Mouse (Mus musculus) subcutaneous adipose tissue, adult 2 months (tissue): ENCODE results near the gene Pck1. TPM values are rescaled to one million over a fixed set of nuclear protein-coding genes. Genes with fewer than 3 reads are reported as not detected.

Source experiments
- polyA plus RNA-seq: library from polyadenylated mRNA; depleted of rRNA; stranded (reverse); fragments of >200 nt; gene quantifications from 2 replicates; pipeline ENCODE4 v1.2.3, GENCODE M21; 2012; ENCODE audit warnings: low replicate concordance; rRNA removed

The Pck1 gene
- polyA plus RNA-seq, result 109 and 408 TPM in 2 replicates

GRCm38 (mm10) chr2:173152436-173153151 lies at the start of gene Pck1:
Gene Pck1, plus strand, starts transcription at chr2:173153048.

DNA sequence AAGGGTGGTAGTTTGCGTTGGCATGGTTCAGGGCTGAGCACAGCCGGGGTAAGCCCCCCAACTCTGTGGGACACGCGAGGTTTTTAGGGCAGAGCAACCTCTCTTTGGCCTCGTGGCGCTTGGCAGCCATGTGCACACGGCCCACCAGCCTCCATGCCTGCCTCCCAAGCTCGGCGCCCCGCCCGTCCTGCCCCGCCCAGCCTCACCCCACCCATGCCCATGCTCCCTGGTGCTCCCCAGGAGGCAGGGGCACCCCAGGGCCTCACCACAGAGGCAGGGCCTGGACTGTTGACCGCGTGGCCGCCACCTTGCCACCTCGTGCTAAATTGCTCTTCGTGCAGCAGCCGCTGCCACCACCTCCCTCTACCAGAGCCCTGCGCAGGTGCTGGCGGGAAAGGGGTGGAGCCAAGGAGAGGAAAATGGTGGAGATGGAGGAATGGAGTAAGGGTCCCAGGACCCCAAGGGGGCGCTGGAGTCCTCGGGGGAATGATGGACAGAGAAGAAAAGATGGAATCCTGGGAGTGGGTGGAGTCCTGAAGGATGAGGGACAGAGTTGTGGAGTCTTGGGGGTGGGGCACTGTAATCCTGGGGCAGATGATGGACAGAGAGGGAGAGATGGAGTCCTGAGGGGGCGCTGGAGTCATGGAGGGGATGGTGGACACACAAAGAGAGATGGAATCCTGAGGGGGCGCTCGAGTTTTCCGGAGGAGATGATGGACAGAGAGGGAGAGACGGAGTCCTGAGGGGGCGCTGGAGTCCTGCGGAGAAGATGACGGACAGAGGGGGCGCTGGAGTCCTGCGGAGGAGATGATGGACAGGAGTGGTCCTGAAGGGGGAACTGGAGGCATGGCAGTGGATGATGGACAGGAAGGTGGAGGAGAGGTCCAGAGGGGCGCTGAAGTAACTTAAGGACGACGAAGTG lies 33.6 kb upstream of the Pck1 start, which contains the start of gene Ctcfl:
Gene Ctcfl (minus strand): TSS at position 503 of the 922 bp plus-strand sequence.

Other genes with a start within 250 kb of the Pck1 start
- gene Bmp7, start 212.7 kb upstream of the Pck1 start, polyA plus RNA-seq, result 0.62 and 51.7 TPM in 2 replicates
- 0.14 and 0.49 TPM in 2 replicates for gene Spo11, start 175.3 kb upstream of the Pck1 start, polyA plus RNA-seq
- 57.3 and 88.3 TPM in 2 replicates for gene Rae1, start 152.9 kb upstream of the Pck1 start, polyA plus RNA-seq
- 56.5 and 105 TPM in 2 replicates for gene Rbm38, start 132.6 kb upstream of the Pck1 start, polyA plus RNA-seq
- 0.21 and 0.34 TPM in 2 replicates for gene Ctcfl, start 33.5 kb upstream of the Pck1 start, polyA plus RNA-seq
- 10.3 and 16.1 TPM in 2 replicates for gene Zbp1, start 65.9 kb downstream of the Pck1 start, polyA plus RNA-seq
- 92.4 and 165 TPM in 2 replicates for gene Pmepa1, start 123.5 kb downstream of the Pck1 start, polyA plus RNA-seq